Mouse (Mus musculus) heart, embryonic 10.5 days (tissue): ENCODE results near the gene Pitpnm2. TPM values are rescaled to one million over a fixed set of nuclear protein-coding genes. Genes with fewer than 3 reads are reported as not detected.

ENCODE experiments used
- DNase-seq: peaks from one replicate; pipeline ENCODE4 v3.0.0-alpha.2; 2017; ENCODE audit warnings: low spot score
- H3K27ac ChIP-seq: fragments of 300-500 bp; sonication (generic); 2 replicates; pipeline ENCODE4 v1.5.1; 2016; ENCODE audit warnings: mild to moderate bottlenecking
- H3K27me3 ChIP-seq: fragments of 300-500 bp; sonication (generic); 2 replicates; pipeline ENCODE4 v1.6.1; 2016; ENCODE audit warnings: mild to moderate bottlenecking; ENCODE audit not compliant: poor library complexity, insufficient read depth, severe bottlenecking
- H3K36me3 ChIP-seq: fragments of 300-500 bp; sonication (generic); 2 replicates; pipeline ENCODE4 v1.6.1; 2016; ENCODE audit warnings: mild to moderate bottlenecking, moderate library complexity
- H3K4me1 ChIP-seq: fragments of 300-500 bp; sonication (generic); 2 replicates; pipeline ENCODE4 v1.6.1; 2016; ENCODE audit warnings: mild to moderate bottlenecking
- H3K4me3 ChIP-seq: fragments of 300-500 bp; sonication (generic); 2 replicates; pipeline ENCODE4 v1.5.1; 2016; ENCODE audit warnings: mild to moderate bottlenecking, moderate library complexity
- H3K9me3 ChIP-seq: fragments of 300-500 bp; sonication (generic); 2 replicates; pipeline ENCODE4 v1.6.1; 2016; ENCODE audit warnings: mild to moderate bottlenecking, moderate library complexity
- WGBS: fragments of 180-500 bp; shearing (Covaris S2); methylation state at CpG from one replicate; pipeline ENCODE4 v1.1.7; 2016; 5-methylcytosine and 5-hydroxymethylcytosine counted together
- polyA plus RNA-seq: library from polyadenylated mRNA; unstranded; fragments of >200 nt; fragmentation: Nextera tagmentation; extraction: Ambion mirVana; gene quantifications from 2 replicates; pipeline ENCODE4 v1.2.1, GENCODE M21; 2016

Gene Pitpnm2
- polyA plus RNA-seq, 1 experiment from 2014 or later, result 4.8 TPM

DNA sequence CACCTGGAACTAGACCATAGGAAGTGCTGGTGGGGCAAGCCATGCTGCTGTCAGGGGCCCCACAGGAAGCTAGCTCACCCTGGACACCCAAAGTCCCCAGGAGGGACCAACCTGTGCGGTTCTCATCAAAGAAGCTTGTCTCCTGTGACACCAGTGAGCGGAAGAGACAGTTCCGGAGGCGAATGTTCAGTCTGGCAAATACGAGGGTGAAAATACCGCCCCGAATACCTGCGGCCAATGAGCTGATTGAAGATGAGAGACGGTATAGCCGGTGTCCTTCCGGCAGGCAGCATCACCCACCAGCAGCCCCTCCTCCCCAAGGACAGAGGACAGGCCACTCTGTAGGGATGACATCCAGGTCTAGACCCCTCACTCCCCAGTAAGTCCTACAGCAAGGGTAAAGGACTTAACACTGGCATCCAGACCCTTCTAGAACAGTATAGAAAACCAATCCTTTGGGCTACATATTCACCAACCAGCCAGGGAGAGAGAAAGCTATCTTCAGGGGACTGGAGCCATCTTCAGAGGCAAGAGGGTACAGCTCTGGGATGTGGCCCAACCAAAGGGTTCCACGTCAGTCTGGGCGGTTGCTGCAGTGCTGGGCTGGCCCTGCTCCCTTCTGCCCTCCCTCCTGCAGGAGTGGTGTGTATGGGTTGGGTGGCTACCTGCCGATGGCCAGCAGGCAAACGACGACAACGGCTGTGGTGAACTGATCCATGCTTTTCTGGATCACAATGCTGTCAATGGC is 166.4 kb downstream of the Pitpnm2 start:
- H3K4me3 ChIP-seq, result no peak overlapping the region
- H3K9me3 ChIP-seq, result no peaks in the 10 kb centered on the region
- whole genome bisulfite sequencing, result 86% methylated on average over 17 of the region's 17 CpGs
- no peak for DNase-seq
- H3K27ac ChIP-seq, result no peak overlapping the region
- H3K27me3 ChIP-seq, result 0 out of 2 replicates have a peak, but pooled peaks cover 4% of the 10 kb centered on the region
- peaks cover 43% of the 10 kb centered on the region for H3K4me1 ChIP-seq
- H3K36me3 ChIP-seq, result no peaks in the 10 kb centered on the region

DNA sequence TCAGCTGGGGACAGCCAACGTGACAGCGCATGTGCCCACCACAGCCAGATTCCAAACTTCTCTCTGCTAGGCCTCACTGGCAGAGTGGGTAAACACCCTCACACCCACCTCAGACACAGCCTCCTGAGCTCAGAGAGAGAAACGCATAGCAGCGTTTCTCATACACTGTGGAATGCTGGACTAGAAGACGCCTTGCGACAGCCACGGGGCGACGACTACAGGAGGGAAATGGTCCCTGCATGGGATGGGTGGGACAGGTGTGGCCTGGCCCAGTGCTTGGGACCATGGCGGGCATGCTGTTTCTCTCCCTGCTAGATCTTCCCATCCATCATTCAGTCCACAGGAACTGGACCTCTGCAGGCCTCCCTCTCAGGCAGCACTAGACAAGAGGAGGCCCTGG is 167.1 kb downstream of the Pitpnm2 start:
- H3K27ac ChIP-seq, result no peak overlapping the region
- H3K4me3 ChIP-seq, result no peak overlapping the region
- H3K9me3 ChIP-seq, result no peaks in the 10 kb centered on the region
- H3K27me3 ChIP-seq, result 0 out of 2 replicates have a peak, but pooled peaks cover 4% of the 10 kb centered on the region
- DNase-seq, result no peak
- 75% methylated on average over 10 of the region's 10 CpGs for WGBS
- H3K4me1 ChIP-seq, result peaks cover 49% of the 10 kb centered on the region
- H3K36me3 ChIP-seq, result no peaks in the 10 kb centered on the region

DNA sequence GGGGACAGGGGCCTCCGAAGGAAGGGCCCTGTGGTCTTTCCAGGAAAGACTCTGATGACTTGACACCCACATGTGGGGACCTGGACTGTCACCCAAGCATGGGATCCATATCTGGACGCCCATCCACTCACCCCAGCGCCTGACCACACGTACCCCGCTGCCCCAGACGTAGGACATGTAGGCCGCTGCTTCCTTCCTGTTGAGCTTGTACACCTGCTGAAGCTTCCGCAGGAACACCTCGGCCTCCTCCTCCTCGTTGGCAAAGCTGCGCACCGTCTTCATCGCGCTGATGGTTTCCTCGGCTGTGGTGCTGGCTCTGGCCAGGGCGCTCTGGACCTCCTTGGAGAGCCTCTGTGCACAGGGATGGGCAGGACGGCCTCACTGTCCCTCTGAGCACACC is 169.7 kb downstream of the Pitpnm2 start:
- no peaks in the 10 kb centered on the region for H3K9me3 ChIP-seq
- peak overlapping the region; percentile 56 for H3K27ac ChIP-seq
- no peaks in the 10 kb centered on the region for H3K36me3 ChIP-seq
- WGBS, result 90% methylated on average over 17 of the region's 17 CpGs
- H3K4me1 ChIP-seq, result peaks cover 69% of the 10 kb centered on the region
- H3K27me3 ChIP-seq, result 0 out of 2 replicates have a peak, but pooled peaks cover 4% of the 10 kb centered on the region
- no peak overlapping the region for H3K4me3 ChIP-seq
- no peak for DNase-seq

DNA sequence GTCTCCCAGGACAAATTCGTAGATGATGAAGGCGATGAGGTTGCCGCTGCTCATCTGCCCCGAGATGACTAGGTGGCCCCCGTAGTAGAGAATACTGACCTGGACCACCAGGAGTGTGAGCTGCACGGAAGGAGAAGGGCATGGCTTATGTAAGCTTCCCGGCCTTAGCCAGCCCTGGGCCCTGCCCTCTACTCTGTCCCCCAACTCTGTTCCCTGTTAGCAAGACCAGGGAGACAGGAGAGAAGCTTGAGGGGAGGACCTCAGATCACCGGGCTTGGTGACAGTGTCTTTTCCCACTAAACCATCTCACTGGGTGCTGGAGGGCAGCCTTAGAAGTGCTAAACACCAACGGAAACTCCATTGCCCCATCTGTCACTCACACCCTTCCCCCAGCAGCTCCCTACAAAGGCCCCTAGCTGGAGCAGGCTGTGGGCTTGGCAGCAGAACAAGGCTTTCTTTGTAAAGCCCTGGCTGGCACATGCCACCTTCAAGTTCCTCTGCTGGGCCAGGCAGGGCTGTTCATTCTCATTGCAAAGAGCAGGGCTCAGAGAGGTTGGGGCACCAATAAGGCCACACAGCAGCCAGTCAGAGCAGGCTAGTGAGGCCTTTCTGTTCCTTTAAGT is 170.7 kb downstream of the Pitpnm2 start:
- no peak for DNase-seq
- H3K4me1 ChIP-seq, result peaks cover 74% of the 10 kb centered on the region

DNA sequence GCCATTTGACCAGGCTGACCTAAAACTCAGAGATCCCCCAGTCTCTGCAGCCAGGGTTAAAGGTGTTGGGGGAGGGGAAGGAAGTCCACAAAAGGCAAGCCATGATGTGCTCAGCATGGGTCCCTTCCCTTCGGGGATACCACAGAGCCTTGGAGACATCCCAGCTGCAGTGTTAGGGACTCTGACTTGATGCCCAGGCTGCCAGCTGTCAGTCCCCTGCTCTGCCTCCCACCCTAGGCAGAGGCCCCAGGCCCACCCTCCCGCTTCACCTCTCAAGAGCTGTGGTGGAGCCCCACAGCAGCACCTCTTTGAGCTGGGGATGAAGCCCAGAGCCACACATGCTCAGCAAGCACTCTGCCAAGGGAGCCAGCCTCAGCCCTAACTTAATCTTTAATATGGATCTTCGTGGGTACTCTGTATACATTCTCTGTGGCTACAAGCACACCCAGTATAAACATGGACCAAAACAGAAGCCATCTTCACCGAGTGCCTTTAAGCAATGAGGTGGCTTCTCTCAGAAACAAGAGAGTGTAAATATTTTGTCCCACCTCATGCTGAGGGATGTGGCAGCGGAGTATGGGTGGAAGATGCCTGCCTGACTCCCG is 171.6 kb downstream of the Pitpnm2 start:
- H3K4me1 ChIP-seq, result peaks cover 80% of the 10 kb centered on the region
- H3K27me3 ChIP-seq, result no peaks in the 10 kb centered on the region
- no peak overlapping the region for H3K4me3 ChIP-seq
- 64% methylated on average over 6 of the region's 6 CpGs for WGBS
- no peak overlapping the region for H3K27ac ChIP-seq
- H3K9me3 ChIP-seq, result no peaks in the 10 kb centered on the region
- no peaks in the 10 kb centered on the region for H3K36me3 ChIP-seq
- no peak for DNase-seq

More for the DNA sequence above, 170.7 kb downstream of the Pitpnm2 start:
- H3K36me3 ChIP-seq, result no peaks in the 10 kb centered on the region
- H3K9me3 ChIP-seq, result no peaks in the 10 kb centered on the region
- H3K27me3 ChIP-seq, result 0 out of 2 replicates have a peak, but pooled peaks cover 4% of the 10 kb centered on the region
- H3K27ac ChIP-seq, result 0 out of 2 replicates have a peak overlapping the region, but pooled peaks have one; percentile 49
- H3K4me3 ChIP-seq, result no peak overlapping the region
- WGBS, result 54% methylated on average over 9 of the region's 9 CpGs

DNA sequence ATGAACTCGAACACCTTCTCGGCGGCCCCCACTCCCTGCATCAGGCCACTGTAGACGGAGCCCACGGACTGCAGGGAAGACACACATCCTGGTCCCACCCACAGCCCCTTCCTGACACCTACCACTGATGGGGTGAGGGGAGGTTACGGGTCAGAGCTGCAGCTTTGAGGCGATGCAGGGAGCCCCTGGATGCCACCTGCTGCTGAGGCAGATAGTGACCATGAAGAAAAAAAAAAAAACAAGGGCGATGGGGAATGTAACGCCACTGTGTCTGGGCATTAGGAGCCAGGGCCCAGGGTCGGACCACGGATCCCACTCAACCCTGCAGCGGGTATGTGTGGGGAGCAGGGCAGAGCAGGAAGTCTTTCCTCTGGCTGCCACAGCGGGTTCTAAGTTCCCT is 172.3 kb downstream of the Pitpnm2 start:
- no peak for DNase-seq
- no peaks in the 10 kb centered on the region for H3K9me3 ChIP-seq
- no peaks in the 10 kb centered on the region for H3K36me3 ChIP-seq
- peaks cover 80% of the 10 kb centered on the region for H3K4me1 ChIP-seq
- no peaks in the 10 kb centered on the region for H3K27me3 ChIP-seq
- H3K4me3 ChIP-seq, result no peak overlapping the region
- H3K27ac ChIP-seq, result no peak overlapping the region
- 80% methylated on average over 13 of the region's 13 CpGs for WGBS

DNA sequence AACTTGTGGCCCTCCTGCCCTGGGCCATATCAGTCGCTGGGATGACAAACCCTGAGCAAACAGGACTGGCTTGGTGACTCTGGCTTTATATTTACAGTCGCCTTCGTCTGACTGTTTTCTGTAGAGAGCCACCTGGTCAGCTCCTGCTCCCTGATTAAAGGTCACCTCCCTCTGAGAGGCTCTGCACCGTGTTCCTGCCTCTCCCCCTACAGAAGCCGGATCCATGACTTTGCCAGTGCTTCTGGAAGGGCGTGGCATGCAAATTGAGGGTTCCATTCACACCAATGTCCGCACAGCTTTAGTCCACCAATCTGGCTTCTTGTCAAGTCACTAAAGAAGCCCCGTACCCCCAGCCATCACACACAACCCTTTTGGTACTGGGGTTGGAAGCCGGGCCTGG is 173.0 kb downstream of the Pitpnm2 start:
- no peak for DNase-seq
- Histone ChIP-seq H3K27ac (0 out of 2 replicates have a peak overlapping the region, but pooled peaks have one; percentile 36), H3K4me3 (no peak overlapping the region), H3K9me3 (no peaks in the 10 kb centered on the region), H3K36me3 (no peaks in the 10 kb centered on the region), H3K27me3 (no peaks in the 10 kb centered on the region), H3K4me1 (peaks cover 83% of the 10 kb centered on the region)
- WGBS, result 48% methylated on average over 9 of the region's 9 CpGs

DNA sequence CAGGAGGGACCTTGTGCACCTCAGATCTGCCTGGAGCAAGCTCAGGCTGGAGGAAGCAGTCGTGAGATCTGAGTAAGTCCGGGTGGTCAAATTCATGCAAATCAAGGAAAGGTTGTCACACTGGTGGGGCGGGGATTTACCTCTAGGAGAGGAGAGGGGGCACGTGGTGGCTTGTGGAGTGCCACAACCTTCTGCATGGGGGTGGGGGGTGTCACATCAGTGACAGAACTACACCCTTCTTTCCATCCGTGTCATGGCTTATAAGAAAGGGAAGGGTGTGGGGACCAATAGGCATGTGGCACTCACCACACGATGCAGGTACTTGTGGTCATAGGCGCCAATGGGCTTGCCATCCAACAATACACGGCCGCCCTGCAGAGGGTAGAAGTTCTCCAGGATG is 173.8 kb downstream of the Pitpnm2 start:
- WGBS, result 58% methylated on average over 9 of the region's 9 CpGs
- Histone ChIP-seq H3K4me3 (no peak overlapping the region), H3K27me3 (no peaks in the 10 kb centered on the region), H3K4me1 (peaks cover 82% of the 10 kb centered on the region), H3K36me3 (no peaks in the 10 kb centered on the region), H3K27ac (peak overlapping the region; percentile 42; the same call in 1 of the 2 replicates), H3K9me3 (no peaks in the 10 kb centered on the region)
- no peak for DNase-seq

DNA sequence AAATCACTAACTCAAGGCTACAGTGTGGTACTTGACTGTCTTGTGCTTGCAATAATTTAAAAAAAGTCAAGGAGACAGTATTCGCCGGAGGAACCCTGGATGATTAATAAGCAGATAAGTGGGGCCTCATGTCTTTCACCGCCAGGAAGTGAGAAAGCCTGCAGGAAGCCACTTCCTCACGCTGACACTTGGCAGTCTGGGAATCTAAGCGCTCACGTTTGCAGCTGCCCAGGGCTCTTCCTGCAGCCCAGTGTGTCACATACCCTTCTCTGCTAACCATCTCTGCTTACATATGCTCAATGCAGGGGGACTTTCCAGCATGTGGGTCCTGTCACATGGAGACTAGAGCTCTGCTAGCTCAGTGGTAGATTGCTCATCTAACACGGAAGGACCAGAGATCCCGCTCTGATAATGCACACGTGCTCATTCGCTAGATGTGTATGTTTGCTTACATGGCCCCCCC is 174.7 kb downstream of the Pitpnm2 start:
- 34% methylated on average over 10 of the region's 10 CpGs for WGBS
- Histone ChIP-seq H3K9me3 (no peaks in the 10 kb centered on the region), H3K27ac (peak overlapping the region; percentile 42; the same call in 1 of the 2 replicates), H3K36me3 (no peaks in the 10 kb centered on the region), H3K4me1 (peaks cover 74% of the 10 kb centered on the region), H3K27me3 (no peaks in the 10 kb centered on the region), H3K4me3 (no peak overlapping the region)
- no peak for DNase-seq

DNA sequence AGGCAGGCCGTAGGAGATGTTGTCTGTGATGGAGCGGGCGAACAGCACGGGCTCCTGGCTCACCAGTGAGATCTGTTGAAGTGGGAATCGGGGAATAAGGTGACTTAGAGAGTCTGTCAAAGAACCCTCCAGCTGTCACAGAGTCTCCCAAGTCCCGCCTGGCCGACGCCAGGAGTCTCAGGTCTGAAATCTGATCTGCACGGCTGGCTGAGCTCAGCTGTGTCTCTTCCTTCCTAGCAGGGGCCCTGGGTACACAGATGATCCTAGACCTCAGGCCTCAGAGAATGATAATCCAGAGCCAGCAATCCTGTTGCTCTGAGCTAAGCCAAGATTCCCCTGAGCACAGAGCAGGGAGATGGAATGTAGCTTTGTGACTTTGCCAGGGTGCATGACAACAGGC is 175.9 kb downstream of the Pitpnm2 start:
- H3K27ac ChIP-seq, result peak overlapping the region; percentile 65
- peaks cover 62% of the 10 kb centered on the region for H3K4me1 ChIP-seq
- no peaks in the 10 kb centered on the region for H3K27me3 ChIP-seq
- WGBS, result 41% methylated on average over 9 of the region's 9 CpGs
- no peak for DNase-seq
- no peaks in the 10 kb centered on the region for H3K36me3 ChIP-seq
- no peak overlapping the region for H3K4me3 ChIP-seq
- H3K9me3 ChIP-seq, result no peaks in the 10 kb centered on the region

DNA sequence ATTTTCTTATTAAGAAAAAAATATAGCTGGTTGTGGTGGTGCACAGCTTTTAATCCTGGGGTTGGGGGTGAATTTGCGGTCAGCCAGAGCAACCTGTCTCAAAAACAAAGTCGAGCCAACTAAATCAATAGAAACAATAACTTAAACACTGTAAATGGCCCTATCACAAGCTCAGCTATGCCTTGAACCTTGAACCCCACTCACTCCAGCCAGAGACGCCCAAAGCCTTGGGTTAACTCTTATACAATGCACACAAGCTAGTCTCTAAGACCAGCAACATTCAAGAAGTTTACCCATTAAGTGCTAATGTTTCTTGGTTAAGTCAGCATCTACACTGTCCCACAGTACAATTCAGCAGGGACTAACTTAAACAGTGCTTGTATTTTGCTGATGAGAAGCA is 179.9 kb downstream of the Pitpnm2 start:
- 82% methylated on average over 3 of the region's 3 CpGs for WGBS

More for the DNA sequence above, 179.9 kb downstream of the Pitpnm2 start:
- Histone ChIP-seq H3K9me3 (no peaks in the 10 kb centered on the region), H3K4me1 (peaks cover 25% of the 10 kb centered on the region), H3K27me3 (no peaks in the 10 kb centered on the region), H3K27ac (no peak overlapping the region; the same call in 1 of the 2 replicates), H3K4me3 (no peak overlapping the region), H3K36me3 (no peaks in the 10 kb centered on the region)
- no peak for DNase-seq
